Mouse (Mus musculus): Measurements from ENCODE around the gene Gemin7. TPM values are rescaled to one million over a fixed set of nuclear protein-coding genes. Genes with fewer than 3 reads are reported as not detected.
A peak's percentile ranks its signal among the peaks of the same experiment; 100 is the strongest.

Gemin7 gene
- 34.8 and 39.6 TPM in 2 replicates for polyA plus RNA-seq (2012; rRNA removed)
- 83.1 and 91.6 TPM in 2 replicates for polyA plus RNA-seq (2014; fragmentation: Nextera tagmentation; extraction: Ambion mirVana)

DNA sequence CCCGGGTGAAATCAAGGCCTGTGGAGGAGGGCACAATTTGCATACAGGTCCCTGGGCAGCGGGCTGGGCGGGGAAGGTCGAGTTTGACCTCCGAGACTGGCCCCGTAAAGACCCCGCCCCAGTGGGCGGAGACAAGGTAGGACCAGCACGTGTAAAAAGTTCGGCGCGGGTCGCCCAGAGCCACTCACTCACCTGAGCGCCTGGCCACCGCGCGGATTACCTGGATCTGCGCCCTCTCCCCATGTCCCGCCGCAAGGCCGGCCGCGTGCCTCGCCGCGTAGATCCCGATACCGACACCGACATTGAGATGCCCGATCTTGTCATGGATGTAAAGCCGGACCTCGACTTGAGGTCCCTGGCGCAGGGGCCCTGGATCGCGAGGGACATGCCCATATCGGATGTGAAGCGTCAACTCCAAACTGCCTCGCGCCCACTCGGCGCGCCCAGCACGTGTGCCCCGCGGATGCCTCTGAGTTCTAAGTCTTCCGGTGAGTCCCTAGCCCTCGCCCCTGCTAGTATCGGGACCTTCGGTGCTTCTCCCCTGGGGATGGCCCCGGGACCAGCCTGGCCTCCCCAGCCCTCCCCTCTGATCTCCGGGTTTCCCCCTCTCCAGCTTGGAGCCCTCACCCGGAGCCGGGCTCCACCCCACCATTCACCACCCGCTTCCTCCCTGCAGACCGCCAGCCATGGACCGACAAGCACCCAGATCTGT, at the start of gene Gemin7, which contains the start of gene Zfp296:
Gemin7 (minus strand) TSS at position 455 of the 712 bp plus-strand sequence.
Zfp296 (plus strand) TSS at position 147 of the 712 bp plus-strand sequence.
- no peak within 1 kb of the TSS for H3K27ac ChIP-seq

DNA sequence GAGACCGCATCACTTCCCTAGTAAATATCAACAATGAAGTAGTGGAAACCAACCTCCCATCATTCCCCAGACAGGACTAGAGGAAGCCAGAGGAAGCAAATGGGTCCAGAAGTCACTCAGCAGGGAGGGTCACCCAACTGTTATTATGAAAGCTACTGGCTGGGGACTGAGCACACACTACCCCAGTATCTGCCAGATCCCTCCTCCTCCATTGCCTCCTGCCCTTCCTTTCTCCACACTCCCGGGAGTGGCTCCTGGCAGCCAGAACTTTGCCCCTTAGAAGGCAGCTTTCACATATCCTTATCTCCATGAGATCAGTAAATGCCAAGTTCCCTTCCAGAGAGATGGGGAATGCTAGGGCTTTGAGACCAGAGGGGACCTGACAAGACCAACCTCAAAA, 46.0 kb upstream of the Gemin7 start:
- Histone ChIP-seq H3K27ac (no peak overlapping the region), H3K4me2 (ENCODE audit: low read depth) (no peak overlapping the region), H3K4me1 (replicated peaks; ENCODE audit: control insufficient read depth in 2 of 2, insufficient read depth in 2 of 2, low read length in 1 of 2) (peaks cover 0 to 6% of the 10 kb centered on the region in 2 experiments; a peak in 3 of 4 replicates), H3K4me3 (ENCODE audit: insufficient read depth in 1 of 2, low read depth in 2 of 2, low read length in 2 of 2) (no peak overlapping the region), H3K9ac (replicated peaks) (no peak overlapping the region), H3K27me3 (ENCODE audit: control insufficient read depth, insufficient read depth, low read length) (no peaks in the 10 kb centered on the region), H3K9me3 (ENCODE audit: control insufficient read depth, low read length) (no peaks in the 10 kb centered on the region), H3K36me3 (replicated peaks; ENCODE audit: control insufficient read depth, insufficient read depth, low read depth) (no peaks in the 10 kb centered on the region)
- ATAC-seq (ENCODE audit: insufficient read depth) (no peak), DNase-seq (ENCODE audit: low read depth in 3 of 3, low spot score in 3 of 3) (no peak)
- 50% methylated on average over 2 of the region's 2 CpGs for WGBS (ENCODE audit: insufficient replicate concordance)
- TF ChIP-seq EP300 (IDR thresholded peaks at IDR 0.05; ENCODE audit: low read depth) (no peak), CTCF (IDR thresholded peaks at IDR 0.05; ENCODE audit: low read depth) (no peak)

More for the DNA sequence above, at the start of gene Gemin7, which contains the start of gene Zfp296:
- Histone ChIP-seq H3K27me3 (ENCODE audit: control insufficient read depth, insufficient read depth, low read length) (no peaks in the 10 kb centered on the region; the same call in 1 of the 2 replicates), H3K36me3 (replicated peaks; ENCODE audit: control insufficient read depth, insufficient read depth, low read depth) (no peaks in the 10 kb centered on the region; the same call in 1 of the 2 replicates), H3K4me3 (ENCODE audit: insufficient read depth in 1 of 2, low read depth in 2 of 2, low read length in 2 of 2) (peak within 1 kb of the TSS; percentile 31 to 56), H3K4me1 (replicated peaks; ENCODE audit: control insufficient read depth in 2 of 2, insufficient read depth in 2 of 2, low read length in 1 of 2) (peaks cover 29 to 34% of the 10 kb centered on the region in 2 experiments), H3K9ac (replicated peaks) (peak within 1 kb of the TSS; percentile 58), H3K4me2 (ENCODE audit: low read depth) (peak within 1 kb of the TSS; percentile 85), H3K9me3 (ENCODE audit: control insufficient read depth, low read length) (no peaks in the 10 kb centered on the region)
- no peak for ATAC-seq (ENCODE audit: insufficient read depth)
- TF ChIP-seq EP300 (IDR thresholded peaks at IDR 0.05; ENCODE audit: low read depth): no peak
- no peak for TF ChIP-seq CTCF (IDR thresholded peaks at IDR 0.05; ENCODE audit: low read depth)
- WGBS (ENCODE audit: insufficient replicate concordance): under 1% methylated on average over 56 of the region's 56 CpGs
- DNase-seq (ENCODE audit: low read depth in 3 of 3, low spot score in 3 of 3): no peak

DNA sequence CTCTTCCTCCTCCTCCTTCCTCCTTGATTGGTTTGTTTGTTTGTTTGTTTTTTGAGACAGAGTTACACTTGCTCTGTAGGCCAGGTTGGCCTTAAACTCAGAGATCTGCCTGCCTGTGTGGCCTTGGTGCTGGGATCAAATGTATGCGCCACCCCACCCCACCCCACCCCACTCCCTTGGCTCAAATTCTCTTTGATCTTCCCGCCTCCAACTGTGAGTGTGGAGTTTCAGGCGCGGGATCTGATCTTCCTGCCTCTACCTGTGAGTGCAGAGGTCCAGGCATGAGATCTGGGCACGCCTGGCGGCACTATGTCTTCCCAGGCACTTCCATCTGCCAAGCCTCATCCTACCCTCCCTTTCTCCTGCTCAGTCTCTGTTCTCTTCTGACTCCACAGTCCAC, 44.8 kb upstream of the Gemin7 start:
- Histone ChIP-seq H3K36me3 (replicated peaks; ENCODE audit: control insufficient read depth, insufficient read depth, low read depth) (no peaks in the 10 kb centered on the region), H3K9me3 (ENCODE audit: control insufficient read depth, low read length) (no peaks in the 10 kb centered on the region), H3K9ac (replicated peaks) (no peak overlapping the region), H3K27ac (no peak overlapping the region), H3K27me3 (ENCODE audit: control insufficient read depth, insufficient read depth, low read length) (no peaks in the 10 kb centered on the region), H3K4me1 (replicated peaks; ENCODE audit: control insufficient read depth in 2 of 2, insufficient read depth in 2 of 2, low read length in 1 of 2) (no peaks in the 10 kb centered on the region; a peak in 1 of 4 replicates), H3K4me2 (ENCODE audit: low read depth) (no peak overlapping the region), H3K4me3 (ENCODE audit: insufficient read depth in 1 of 2, low read depth in 2 of 2, low read length in 2 of 2) (no peak overlapping the region)
- 43% methylated on average over 6 of the region's 6 CpGs for WGBS (ENCODE audit: insufficient replicate concordance)
- DNase-seq (ENCODE audit: low read depth in 3 of 3, low spot score in 3 of 3) (no peak), ATAC-seq (ENCODE audit: insufficient read depth) (no peak)
- TF ChIP-seq EP300 (IDR thresholded peaks at IDR 0.05; ENCODE audit: low read depth) (no peak), CTCF (IDR thresholded peaks at IDR 0.05; ENCODE audit: low read depth) (no peak)

DNA sequence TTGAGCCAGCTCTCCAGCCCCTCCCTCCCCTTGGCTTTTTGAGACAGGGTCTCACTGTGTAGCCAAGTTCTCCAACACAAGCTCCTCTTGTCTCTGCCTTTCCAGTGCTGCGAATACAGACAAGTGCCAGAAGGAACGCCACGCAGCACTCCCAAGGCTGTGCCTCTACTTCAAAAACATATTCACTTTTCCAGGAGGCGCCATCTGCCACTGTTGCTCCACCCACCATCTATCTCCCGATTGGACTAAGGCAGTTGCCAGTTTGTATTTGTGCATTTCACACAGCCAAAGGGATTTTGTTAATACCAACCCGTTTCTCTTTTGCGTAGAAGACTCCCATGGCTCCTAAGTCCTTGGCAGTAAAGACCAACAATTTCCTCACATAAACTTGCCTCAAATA, 43.4 kb upstream of the Gemin7 start:
- no peaks in the 10 kb centered on the region for H3K36me3 ChIP-seq (replicated peaks; ENCODE audit: control insufficient read depth, insufficient read depth, low read depth)
- no peaks in the 10 kb centered on the region; a peak in 1 of 4 replicates for H3K4me1 ChIP-seq (replicated peaks; ENCODE audit: control insufficient read depth in 2 of 2, insufficient read depth in 2 of 2, low read length in 1 of 2)
- H3K4me2 ChIP-seq (ENCODE audit: low read depth): no peak overlapping the region
- 75% methylated on average over 7 of the region's 7 CpGs for WGBS (ENCODE audit: insufficient replicate concordance)
- TF ChIP-seq EP300 (IDR thresholded peaks at IDR 0.05; ENCODE audit: low read depth): no peak
- TF ChIP-seq CTCF (IDR thresholded peaks at IDR 0.05; ENCODE audit: low read depth): no peak
- H3K9ac ChIP-seq (replicated peaks): no peak overlapping the region
- H3K9me3 ChIP-seq (ENCODE audit: control insufficient read depth, low read length): no peaks in the 10 kb centered on the region
- no peaks in the 10 kb centered on the region for H3K27me3 ChIP-seq (ENCODE audit: control insufficient read depth, insufficient read depth, low read length)
- H3K27ac ChIP-seq: no peak overlapping the region
- no peak for DNase-seq (ENCODE audit: low read depth in 3 of 3, low spot score in 3 of 3)
- H3K4me3 ChIP-seq (ENCODE audit: insufficient read depth in 1 of 2, low read depth in 2 of 2, low read length in 2 of 2): no peak overlapping the region
- ATAC-seq (ENCODE audit: insufficient read depth): no peak
